Mouse (Mus musculus): Measurements from ENCODE around the gene Olfr462.
A peak's percentile ranks its signal among the peaks of the same experiment; 100 is the strongest.

The Olfr462 gene

DNA sequence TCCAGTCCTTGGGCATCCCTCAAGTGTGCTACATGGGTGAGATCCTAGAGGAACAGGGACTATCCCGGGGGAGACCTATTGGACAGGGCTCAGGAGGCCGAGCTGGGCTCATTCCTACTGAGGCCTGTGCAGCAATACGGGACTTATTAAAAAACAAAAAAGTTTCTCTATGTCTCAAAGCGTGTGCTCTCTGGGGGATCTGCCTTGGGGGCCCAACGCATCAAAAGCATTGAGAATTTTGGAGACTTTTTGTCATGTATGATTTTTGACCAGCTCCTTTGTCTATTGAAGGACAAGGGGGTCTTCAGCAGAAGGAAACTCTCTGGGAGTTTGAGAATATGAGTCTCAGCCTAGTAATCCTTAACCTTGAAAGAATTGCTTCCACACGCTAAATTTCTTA, at the start of gene Olfr462:
Gene Olfr462 (minus strand): TSS at position 101 of the 400 bp plus-strand sequence.
- no peak for DNase-seq

DNA sequence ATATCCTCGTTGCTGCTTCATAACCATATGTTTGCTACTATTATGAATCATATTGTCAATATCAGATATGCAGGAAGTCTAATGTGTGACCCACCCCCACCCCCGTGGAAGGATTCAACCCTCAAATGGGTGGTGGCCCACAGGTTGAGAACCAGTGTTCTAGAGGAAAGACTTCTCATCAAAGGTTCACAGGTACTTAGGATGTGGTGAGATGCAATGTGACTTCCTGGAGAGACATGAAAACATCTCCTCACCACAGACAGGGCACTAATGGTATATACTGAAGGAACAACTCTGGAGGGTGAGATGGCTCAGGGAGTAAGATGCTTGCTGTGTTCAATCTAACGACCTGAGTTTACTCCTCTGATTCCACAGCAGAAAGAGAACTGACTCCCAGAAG, 43.4 kb upstream of the Olfr462 start:
- no peak for DNase-seq

DNA sequence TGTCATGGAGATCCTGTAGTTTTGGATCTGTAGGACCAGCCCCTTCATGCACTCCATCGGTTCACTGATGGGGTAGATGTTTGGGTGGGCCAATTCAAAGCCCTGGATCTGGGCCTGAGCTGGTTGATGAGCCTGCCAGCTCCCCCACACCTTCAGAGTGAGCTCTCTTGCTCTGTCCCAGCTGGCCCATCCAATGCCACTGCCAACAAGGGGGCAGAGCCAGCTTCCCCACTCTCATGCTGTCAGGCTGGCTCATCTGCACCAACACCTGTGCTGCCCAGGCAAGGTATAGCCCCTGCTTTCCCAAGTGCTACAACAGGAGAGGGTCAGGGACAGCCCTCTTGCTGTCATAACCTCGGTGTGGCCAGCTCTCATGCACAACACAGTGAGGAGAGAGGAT, 41.7 kb upstream of the Olfr462 start:
- no peak for DNase-seq

DNA sequence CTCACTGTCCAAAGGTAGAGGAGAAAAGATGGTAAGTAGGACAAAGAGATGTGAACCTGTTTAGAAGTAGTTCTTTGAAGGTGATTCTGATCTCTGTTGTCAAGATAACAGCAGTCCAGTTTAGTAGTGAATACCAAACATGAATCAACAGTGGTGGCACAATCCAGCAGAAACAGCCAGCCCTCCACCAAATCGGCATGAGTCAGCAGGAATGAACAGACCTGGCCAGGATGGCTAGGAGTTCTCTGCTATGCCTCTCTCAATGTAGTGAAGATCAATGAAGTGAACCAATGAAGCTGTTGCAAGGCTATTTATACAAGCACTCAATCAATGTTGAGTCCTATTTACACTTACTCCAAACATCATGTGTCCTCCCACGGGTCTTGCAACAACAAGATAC, 38.3 kb upstream of the Olfr462 start:
- DNase-seq, result no peak

DNA sequence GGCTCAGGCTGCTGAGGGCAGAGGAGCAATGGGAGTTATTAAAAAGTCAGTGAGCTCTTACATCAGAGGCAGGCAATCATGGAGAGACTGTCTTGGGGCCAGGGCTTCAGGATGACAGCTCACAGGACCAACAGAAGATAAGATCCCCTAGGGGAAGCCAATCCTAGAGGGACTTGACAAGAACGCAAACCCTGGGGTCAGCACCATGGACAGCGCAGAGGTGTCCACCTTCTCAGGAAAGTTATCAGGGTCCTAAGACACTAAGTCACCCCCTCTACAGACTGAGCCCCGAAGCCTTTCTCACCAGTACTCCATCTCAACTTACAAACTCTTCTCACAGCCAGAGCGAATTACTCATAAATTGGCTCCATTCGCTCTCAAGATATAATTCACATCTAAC, 28.9 kb upstream of the Olfr462 start, which contains the start of gene Olfr464:
Gene Olfr464 (minus strand): TSS at position 2 of the 400 bp plus-strand sequence.
- DNase-seq, result peak; percentile 73

DNA sequence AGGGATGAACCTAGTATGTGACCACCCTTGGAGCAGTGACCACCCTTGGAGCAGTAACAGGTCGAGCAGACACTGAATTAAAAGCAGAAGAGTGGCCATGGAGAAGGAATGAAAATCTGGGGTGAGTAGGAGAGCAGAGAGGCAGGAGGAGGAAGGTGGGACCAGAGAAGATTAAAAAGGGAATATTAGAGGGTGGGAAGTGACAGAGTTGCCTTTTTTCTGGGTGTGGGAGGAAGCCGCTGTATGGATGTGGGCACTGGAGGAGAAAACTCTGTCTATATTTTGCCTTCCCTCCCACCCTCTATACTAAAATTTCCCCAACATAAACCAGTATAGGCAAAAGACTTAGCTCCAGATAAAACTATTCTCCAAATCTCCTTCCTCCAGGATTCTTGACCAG, 28.2 kb upstream of the Olfr462 start:
- no peak for DNase-seq

DNA sequence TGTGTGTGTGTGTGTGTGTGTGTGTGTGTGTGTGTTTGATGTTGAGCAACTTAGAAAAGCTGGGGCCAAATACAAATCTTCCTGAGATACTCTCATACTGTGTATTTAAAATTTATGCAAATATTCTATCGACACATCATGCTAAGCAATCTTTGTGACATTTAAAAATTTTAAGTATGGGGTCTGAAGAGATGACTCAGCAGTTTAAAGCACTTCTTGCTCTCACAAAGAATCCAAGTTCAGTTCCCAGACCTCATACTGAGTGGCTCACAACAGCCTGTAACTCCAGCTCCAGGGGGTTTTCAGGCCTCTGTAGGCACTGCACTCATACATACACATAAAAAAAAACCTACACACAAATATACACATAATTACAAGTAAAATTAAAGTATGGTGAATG, 23.9 kb upstream of the Olfr462 start:
- no peak for DNase-seq

DNA sequence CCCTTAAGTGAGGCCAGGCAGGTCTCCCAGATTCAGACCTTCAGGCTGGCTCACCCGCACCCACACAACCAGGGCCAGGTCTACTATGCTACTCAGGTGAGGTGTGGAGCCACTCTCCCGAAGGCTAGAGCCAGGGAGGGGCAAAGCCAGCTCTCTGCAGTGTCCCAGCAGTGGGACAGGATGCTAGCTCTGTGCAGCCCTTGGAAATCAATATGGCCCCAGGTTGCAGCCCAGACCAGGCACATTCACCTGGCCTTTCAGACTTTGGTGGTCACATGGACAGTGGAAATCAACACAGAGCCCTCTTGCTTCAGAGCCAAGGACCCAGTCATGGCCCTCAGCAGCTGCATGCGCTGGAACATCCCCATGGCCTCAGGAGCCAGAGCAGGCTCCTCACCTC, 12.3 kb upstream of the Olfr462 start:
- DNase-seq, result no peak

DNA sequence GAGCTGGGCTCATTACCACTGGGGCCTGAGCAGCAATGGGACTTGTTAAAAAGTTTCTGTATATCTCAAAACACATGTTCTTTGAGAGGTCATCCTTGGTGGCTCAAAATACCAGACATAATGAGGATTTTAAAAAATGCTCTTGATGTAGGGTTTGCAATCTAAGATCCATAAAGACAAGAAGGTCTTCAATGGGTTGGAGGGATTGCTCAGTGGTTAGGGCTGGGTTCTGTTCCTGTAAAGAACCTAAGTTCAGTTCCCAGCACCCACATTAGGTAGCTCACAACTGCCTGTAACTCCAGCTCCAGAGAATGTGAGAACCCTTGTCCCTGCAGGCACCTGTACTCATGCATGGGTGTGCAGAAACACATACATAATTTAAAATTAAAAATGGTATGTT, 5.2 kb upstream of the Olfr462 start, which contains the start of gene Olfr463:
Gene Olfr463 (minus strand): TSS at position 101 of the 400 bp plus-strand sequence.
- DNase-seq, result no peak

DNA sequence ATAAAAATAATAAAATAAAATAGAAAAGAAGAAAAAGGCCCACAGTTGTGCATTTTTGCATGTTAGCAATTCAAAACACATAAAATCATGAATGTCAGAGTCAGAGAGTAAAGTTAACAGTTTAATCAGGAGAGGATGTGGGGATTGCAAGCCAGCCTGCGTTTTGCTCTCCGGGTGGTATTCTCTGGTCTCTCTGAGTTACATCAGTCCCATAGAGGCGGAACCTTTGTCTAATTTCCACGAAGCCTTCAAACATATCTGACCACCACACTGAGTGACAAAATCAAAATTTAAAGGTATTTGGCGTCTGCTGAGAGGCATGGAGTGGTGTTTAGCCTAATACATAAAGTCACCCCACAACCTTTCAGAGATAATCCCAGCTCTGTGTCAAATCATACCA, 7.2 kb downstream of the Olfr462 start:
- no peak for DNase-seq

DNA sequence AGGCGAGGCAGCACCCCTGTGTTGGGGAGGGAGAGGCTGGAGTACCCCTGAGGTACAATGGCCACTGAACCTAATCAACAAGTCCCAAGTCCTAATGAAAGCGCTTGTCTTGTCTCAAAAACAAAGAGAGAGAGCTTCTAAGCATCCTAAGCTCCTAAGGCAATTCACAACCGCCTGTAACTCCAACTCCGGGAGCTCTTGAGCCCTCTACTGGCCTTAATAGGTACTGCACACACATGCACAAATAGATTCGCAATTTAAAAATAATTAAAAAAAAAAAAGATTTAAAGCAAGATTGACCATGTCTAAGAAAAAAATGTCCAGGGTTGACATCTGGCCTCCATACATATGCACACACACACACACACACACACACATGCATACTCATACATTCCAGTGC, 8.6 kb downstream of the Olfr462 start:
- no peak for DNase-seq

DNA sequence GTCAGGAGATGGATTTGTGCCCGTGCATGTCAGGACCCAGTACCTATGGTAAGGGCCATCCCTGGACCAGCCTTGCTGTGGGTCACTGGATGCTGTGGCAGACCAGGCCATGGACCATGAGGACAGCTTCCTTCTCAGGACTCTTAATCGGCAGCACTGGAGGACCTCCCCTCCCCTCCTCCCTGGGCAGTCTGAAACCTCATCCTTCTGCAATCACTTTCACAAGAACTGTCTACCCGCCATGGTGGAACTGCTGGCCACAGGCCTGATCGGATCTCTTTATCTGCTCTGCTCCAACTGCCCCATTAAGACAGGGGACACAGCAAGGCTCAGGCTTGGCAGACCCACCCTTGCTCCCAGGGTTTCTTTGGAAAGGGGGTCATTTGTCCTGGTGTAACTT, 10.4 kb downstream of the Olfr462 start:
- no peak for DNase-seq

DNA sequence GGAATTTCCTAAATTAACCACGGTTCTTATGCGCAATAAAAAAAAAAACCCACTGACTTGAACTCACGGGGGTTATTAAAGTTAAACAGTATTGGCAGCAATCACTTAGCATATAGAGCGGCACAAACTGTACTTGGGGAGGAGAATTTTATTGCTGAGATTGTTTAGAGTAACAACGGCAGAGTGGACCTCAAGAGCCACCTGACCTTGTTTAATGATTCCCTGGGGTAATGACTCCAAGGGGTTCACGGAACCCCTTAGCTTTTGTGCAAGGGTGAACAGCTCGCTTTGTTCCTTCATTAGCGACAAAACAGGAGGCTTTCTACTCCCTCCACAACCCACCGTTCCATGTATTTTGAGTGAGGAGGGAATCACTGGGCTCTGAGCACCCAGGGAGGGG, 12.2 kb downstream of the Olfr462 start:
- DNase-seq, result no peak

DNA sequence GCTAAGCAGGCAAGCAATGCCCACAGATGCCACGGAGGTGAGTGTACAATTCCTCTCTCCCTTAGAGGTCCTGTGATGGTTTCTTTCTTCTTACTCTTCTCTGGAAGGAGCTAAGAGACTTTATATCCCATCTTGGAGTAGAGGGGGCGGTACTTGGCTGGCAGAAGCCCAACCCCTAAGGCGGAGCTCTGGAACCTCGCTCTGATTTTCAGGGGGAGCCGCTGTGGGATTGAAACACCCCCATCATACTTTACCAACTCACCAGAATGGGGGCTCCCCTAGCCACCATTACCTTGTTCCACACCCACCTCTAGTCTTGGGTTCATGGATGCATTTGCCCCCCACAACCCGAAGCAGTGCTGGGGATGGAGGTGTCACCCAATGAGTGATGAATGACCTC, 16.6 kb downstream of the Olfr462 start, which contains the start of gene Epx:
Gene Epx (minus strand): TSS at position 101 of the 400 bp plus-strand sequence.
- no peak for DNase-seq

DNA sequence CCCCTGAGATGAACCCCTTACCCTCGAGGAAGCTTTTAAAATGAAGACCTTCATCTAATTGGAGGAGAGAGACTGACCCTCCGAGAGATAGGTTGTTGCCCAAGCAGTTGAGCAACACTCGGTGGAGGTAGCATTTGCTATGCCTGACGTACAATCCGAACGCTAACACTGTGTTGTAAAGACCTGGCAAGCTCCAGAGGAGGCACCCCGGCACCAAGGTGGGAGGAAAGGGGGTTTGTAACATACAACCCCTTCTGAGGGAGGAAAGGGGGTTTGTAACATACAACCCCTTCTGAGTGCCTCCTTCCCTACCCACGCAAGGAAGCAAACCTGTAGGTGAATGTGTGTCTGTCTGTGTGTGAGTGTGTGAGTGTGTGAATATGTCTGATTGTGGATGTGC, 20.3 kb downstream of the Olfr462 start:
- no peak for DNase-seq

DNA sequence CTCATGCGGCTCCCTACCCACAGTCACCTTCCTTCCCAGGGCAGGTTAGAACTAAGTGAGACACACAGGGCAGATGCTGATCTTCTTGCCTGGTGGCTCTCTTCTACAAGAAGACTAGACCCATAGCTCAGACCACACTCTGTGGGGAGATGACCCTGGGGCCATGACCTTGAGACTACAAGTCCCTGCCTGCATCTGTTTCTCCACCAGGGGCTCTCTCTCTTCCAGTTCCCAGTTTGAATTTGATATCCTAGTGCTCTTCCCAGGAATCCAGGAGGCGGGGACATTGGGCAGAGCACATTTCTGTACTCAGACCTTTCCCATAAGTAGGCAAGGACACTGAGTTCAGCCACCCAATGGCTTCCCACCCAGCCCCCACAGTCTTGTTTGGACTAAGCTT, 22.0 kb downstream of the Olfr462 start:
- no peak for DNase-seq

DNA sequence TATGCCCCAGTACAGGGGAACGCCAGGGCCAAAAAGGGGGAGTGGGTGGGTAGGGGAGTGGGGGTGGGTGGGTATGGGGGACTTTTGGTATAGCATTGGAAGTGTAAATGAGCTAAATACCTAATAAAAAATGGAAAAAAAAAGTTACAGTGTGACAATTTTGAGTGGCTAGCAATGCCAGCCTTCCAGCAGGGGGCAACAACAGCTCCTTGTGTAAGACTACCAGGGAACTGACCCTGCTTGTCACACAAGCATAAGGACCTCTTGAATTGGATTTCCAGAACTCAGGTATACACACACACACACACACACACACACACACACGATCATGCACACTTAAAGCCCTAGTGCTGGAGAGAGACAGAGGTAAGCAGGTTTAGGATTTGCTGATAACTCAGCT, 25.2 kb downstream of the Olfr462 start:
- peak; percentile 74 for DNase-seq

DNA sequence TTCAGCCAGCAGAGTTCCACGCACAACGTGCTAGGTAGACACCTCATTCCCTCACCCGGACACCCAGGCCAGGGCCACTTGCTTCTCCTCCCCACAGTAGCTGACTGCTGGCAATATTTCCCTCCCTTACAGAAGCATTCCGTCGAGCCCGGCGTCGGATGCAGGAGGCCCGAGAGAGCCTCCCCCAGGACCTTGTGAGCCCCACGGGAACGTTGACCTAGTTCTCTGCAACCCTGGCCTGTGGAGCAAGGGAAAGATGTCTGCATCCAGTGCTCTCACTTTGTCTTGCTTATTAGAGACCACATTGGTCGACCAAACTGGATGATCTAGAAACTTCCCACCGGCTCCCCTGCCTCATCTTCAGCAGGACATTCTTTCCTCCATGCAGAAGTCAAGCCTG, 29.3 kb downstream of the Olfr462 start:
- DNase-seq, result no peak

DNA sequence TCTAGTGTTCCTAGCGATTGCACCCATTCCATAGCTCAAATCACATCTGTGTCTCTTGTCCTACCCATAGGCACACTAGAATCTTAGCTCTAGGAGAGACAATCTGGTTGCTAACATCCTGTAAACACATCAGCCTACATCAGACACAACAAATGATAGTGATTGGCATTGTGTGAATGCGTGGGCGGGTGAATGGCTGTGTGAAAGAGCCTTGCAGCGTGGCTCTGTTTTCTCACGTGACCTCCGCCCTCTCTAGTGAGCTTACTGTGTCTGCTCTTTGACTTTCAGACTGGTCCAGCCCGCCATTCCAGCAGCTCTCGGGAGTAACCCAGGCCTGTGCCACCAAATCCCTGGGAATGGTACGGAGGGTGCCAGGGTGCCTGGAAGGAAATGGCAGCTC, 31.6 kb downstream of the Olfr462 start:
- DNase-seq, result no peak

DNA sequence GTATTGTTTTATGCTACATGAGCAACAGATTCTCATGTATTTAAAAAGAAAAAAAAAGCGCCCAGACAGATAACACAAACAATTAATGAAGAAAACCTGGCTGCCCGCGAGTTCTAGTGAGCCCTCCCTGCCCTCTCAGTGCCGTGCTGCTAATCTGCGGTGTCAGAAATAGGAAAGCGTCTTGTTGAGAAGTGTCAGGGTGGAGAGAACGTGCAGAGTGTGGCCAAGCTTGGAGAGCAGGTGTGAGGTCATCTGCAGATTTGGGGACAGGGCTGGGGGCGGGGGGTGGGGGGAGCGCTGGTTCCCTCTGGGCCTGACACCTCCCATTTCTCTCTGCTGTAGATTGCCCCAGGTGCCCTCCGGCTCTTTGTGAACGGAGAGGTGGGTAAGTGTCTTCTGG, 32.8 kb downstream of the Olfr462 start:
- DNase-seq, result no peak

DNA sequence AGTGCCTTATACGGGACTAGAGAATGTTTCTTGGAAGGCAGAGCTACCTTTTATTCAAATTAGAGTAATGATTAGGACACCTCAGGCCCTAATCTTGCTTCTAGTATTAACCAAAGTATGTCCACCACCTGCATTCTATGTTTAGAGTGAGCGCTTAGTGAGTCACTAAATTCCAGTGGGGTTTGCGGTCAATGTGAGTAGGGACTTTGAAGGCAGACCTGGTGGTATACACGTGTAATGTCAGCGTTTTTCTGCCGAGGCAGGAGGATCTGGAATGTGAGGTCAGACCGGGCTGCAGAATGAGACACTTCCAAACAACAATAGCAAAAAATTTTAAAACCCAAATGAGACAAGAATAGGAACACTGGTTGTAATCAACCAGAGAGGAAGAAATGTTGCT, 37.5 kb downstream of the Olfr462 start:
- DNase-seq, result no peak

DNA sequence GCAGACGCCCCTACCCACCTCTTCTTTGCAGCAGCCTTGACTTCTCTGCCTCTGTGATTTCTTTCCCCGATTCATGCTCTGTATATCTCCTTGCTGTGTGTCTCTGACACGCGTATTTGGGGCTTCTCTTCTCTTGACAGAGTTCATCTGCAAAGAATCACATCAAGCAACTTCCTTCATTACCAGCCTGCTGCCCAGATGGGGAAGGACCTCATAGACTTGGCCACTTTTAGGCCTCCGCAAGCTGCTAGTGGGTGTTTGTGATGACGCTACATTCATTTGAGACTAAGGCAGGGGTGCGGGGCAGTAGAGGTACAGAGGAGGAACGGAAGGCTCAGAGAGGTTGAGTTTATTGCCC, 38.5 kb downstream of the Olfr462 start:
- DNase-seq, result peak; percentile 23

DNA sequence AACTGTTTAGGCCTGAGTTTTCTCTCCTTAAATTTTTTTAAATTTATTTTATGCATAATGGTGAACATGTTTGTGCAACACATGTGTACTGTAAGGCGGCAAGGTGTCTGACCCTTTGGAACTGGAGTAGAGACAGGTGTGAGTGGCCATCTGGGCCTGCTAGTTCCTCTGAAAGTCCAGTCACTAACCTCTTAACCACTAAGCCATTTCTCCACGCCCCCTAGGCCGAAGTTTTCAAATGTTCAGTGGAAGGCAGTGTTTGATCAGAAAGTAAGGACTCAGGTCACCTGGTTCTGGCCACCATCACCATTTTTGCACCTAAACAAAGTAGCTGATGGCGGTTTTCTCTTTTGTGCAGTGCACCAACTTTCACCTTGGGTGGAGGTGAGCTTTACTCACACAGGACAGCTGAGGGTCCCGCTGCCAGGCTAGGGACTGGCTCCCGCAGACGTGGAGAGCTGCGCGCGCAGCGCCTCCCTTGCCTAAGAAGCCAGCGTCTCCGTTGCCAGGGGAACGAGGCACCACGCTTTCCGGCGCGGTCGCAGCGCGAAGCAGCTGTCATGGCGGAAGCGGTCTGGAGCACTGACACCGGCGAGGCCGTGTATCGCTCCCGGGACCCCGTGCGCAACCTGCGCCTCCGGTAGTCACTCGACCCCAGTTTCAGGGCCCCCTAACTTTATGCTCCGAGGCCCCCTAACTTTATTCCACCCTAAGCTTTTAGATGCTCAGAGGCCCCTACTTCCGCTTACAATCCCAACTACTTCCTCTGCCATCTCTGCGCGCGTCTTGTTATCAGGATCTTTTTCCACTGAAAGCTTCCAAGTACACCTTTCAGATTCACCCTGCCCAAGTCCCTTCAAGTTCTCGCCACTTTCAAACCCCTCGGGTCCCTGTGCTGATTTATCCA, 39.1 kb downstream of the Olfr462 start, which contains the start of gene Mks1:
Gene Mks1 (plus strand): TSS at position 526 of the 907 bp plus-strand sequence.
- peak; percentile 96 for DNase-seq

DNA sequence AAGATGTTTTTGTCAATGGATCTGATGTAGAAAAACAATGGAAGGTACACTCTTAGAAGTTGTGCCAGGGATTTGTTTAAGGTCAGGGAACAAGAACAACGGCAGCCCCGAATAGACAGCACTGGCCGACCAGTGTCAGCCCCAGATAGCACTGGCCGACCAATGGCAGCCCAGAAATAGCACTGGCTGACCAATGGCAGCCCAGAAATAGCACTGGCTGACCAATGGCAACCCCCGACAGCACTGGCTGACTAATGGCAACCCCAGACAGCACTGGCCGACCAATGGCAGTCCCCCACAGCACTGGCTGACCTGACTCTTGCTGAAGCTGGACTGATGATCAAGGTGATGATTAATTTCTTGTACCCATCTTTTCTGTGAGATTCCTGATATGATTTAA, 44.2 kb downstream of the Olfr462 start:
- DNase-seq, result no peak
